Mouse (Mus musculus) lung, postnatal 0 days (tissue): ENCODE data around the gene Top3b. TPM values are rescaled to one million over a fixed set of nuclear protein-coding genes. Genes with fewer than 3 reads are reported as not detected.

Source experiments
- ATAC-seq: fragments of 200-750 bp; cut with Nextera tagmentation; 2 replicates; pipeline ENCODE4 v1.8.0; 2017; ENCODE audit warnings: moderate library complexity
- DNase-seq: peaks from one replicate; pipeline ENCODE4 v3.0.0-alpha.2; 2016; ENCODE audit warnings: low spot score
- H3K27ac ChIP-seq: fragments of 300-500 bp; sonication (generic); 2 replicates; pipeline ENCODE4 v1.5.1; 2014; ENCODE audit warnings: antibody characterized with exemption, mild to moderate bottlenecking, low read length, mixed read lengths
- H3K27me3 ChIP-seq: fragments of 300-500 bp; sonication (generic); replicated peaks from 2 replicates; pipeline ENCODE4 v1.6.1; 2014; ENCODE audit warnings: low read length, mixed read lengths; ENCODE audit not compliant: insufficient read depth
- H3K36me3 ChIP-seq: fragments of 300-500 bp; sonication (generic); 2 replicates; pipeline ENCODE4 v1.6.1; 2014; ENCODE audit warnings: low read length, mixed read lengths; ENCODE audit not compliant: insufficient read depth
- H3K4me1 ChIP-seq: fragments of 300-500 bp; sonication (generic); 2 replicates; pipeline ENCODE4 v1.6.1; 2014; ENCODE audit warnings: antibody characterized with exemption, low read depth, low read length, mixed read lengths; ENCODE audit not compliant: insufficient read depth
- H3K4me2 ChIP-seq: fragments of 300-500 bp; sonication (generic); replicated peaks from 2 replicates; pipeline ENCODE4 v1.6.1; 2014; ENCODE audit warnings: low read depth, mild to moderate bottlenecking, low read length, moderate library complexity, mixed read lengths
- H3K4me3 ChIP-seq: fragments of 300-500 bp; sonication (generic); 2 replicates; pipeline ENCODE4 v1.5.1; 2014; ENCODE audit warnings: low read depth, low read length
- H3K9ac ChIP-seq: fragments of 300-500 bp; sonication (generic); replicated peaks from 2 replicates; pipeline ENCODE4 v1.6.1; 2014; ENCODE audit warnings: low read depth, mild to moderate bottlenecking
- H3K9me3 ChIP-seq: fragments of 300-500 bp; sonication (generic); 2 replicates; pipeline ENCODE4 v1.6.1; 2016; ENCODE audit warnings: low read length, mixed read lengths
- CTCF ChIP-seq: IDR thresholded peaks from 2 replicates; pipeline ENCODE4 v1.5.1; 2016; ENCODE audit warnings: antibody characterized with exemption, mild to moderate bottlenecking
- EP300 ChIP-seq: IDR thresholded peaks from 2 replicates; pipeline ENCODE4 v1.6.1; 2016; ENCODE audit warnings: antibody characterized with exemption, mild to moderate bottlenecking, control low read depth
- WGBS: fragments of 180-500 bp; shearing (Covaris S2); extraction: QIAGEN DNeasy Blood & Tissue Kit; methylation state at CpG from one replicate; pipeline ENCODE4 v1.1.7; 2014; 5-methylcytosine and 5-hydroxymethylcytosine counted together
- polyA plus RNA-seq: library from polyadenylated mRNA; unstranded; fragments of >200 nt; fragmentation: Nextera tagmentation; extraction: Ambion mirVana; gene quantifications from 2 replicates; pipeline ENCODE4 v1.2.1, GENCODE M21; 2015

The Top3b gene
- polyA plus RNA-seq, 1 experiment from 2014 or later = 51.7 TPM

- no peak for DNase-seq
- Histone ChIP-seq H3K27ac (peak overlapping the region; percentile 63), H3K9ac (no peak overlapping the region), H3K9me3 (no peaks in the 10 kb centered on the region), H3K4me1 (no peaks in the 10 kb centered on the region), H3K4me3 (no peak overlapping the region), H3K4me2 (no peak overlapping the region), H3K36me3 (no peaks in the 10 kb centered on the region), H3K27me3 (no peaks in the 10 kb centered on the region)
- TF ChIP-seq CTCF = no peak
- TF ChIP-seq EP300 = no peak
- no peak for ATAC-seq
Measured at GRCm38 (mm10) chr16:16865217-16865616, 5.3 kb upstream of the Top3b start.

- Histone ChIP-seq H3K4me1 (no peaks in the 10 kb centered on the region), H3K9me3 (no peaks in the 10 kb centered on the region), H3K4me3 (no peak overlapping the region), H3K36me3 (no peaks in the 10 kb centered on the region), H3K27me3 (no peaks in the 10 kb centered on the region), H3K27ac (peak overlapping the region; percentile 63), H3K9ac (no peak overlapping the region), H3K4me2 (no peak overlapping the region)
- WGBS = 23% methylated on average over 4 of the region's 5 CpGs
- no peak for TF ChIP-seq CTCF
- TF ChIP-seq EP300 = peak; percentile 49; the same call in 1 of the 2 replicates
- ATAC-seq = peak; percentile 58
- peak; percentile 71 for DNase-seq
Measured at GRCm38 (mm10) chr16:16865696-16866561, 4.6 kb upstream of the Top3b start.

- H3K4me3 ChIP-seq = peak overlapping the region; percentile 70
- DNase-seq = no peak
- no peak overlapping the region for H3K9ac ChIP-seq
- peaks cover 8% of the 10 kb centered on the region; the same call in 1 of the 2 replicates for H3K4me1 ChIP-seq
- peak overlapping the region; percentile 70 for H3K4me2 ChIP-seq
- H3K27me3 ChIP-seq = no peaks in the 10 kb centered on the region
- H3K9me3 ChIP-seq = no peaks in the 10 kb centered on the region
- peak; percentile 2; the same call in 1 of the 2 replicates for ATAC-seq
- TF ChIP-seq EP300 (0 out of 2 replicates have a peak, but pooled peaks have one; percentile 8), CTCF (no peak)
- no peaks in the 10 kb centered on the region for H3K36me3 ChIP-seq
- WGBS = 34% methylated on average over 7 of the region's 7 CpGs
- peak overlapping the region; percentile 95; the same call in 1 of the 2 replicates for H3K27ac ChIP-seq
Measured at GRCm38 (mm10) chr16:16870241-16870616, 307 bp upstream of the Top3b start.

GRCm38 (mm10) chr16:16879025-16879424 lies 8.5 kb downstream of the Top3b start:
- Histone ChIP-seq H3K4me1 (no peaks in the 10 kb centered on the region), H3K9ac (no peak overlapping the region), H3K9me3 (no peaks in the 10 kb centered on the region), H3K4me3 (no peak overlapping the region), H3K27ac (no peak overlapping the region), H3K4me2 (no peak overlapping the region), H3K36me3 (peaks cover 62% of the 10 kb centered on the region), H3K27me3 (no peaks in the 10 kb centered on the region)
- ATAC-seq (no peak), DNase-seq (no peak)
- 89% methylated on average over 5 of the region's 5 CpGs for WGBS
- TF ChIP-seq EP300 (no peak), CTCF (no peak)

GRCm38 (mm10) chr16:16888341-16888740 lies 17.8 kb downstream of the Top3b start:
- no peaks in the 10 kb centered on the region for H3K4me1 ChIP-seq
- H3K9me3 ChIP-seq = no peaks in the 10 kb centered on the region
- H3K36me3 ChIP-seq = peaks cover 66% of the 10 kb centered on the region
- DNase-seq = no peak
- TF ChIP-seq EP300 = no peak
- no peak for TF ChIP-seq CTCF
- H3K9ac ChIP-seq = no peak overlapping the region
- no peak for ATAC-seq
- no peaks in the 10 kb centered on the region for H3K27me3 ChIP-seq
- 91% methylated on average over 1 of the region's 1 CpGs for WGBS
- no peak overlapping the region for H3K27ac ChIP-seq
- H3K4me3 ChIP-seq = no peak overlapping the region
- no peak overlapping the region for H3K4me2 ChIP-seq

GRCm38 (mm10) chr16:16892366-16892765 lies 21.8 kb downstream of the Top3b start:
- WGBS = 95% methylated on average over 7 of the region's 7 CpGs
- no peak overlapping the region for H3K9ac ChIP-seq
- ATAC-seq (no peak), DNase-seq (no peak)
- H3K36me3 ChIP-seq = peaks cover 37% of the 10 kb centered on the region
- H3K4me1 ChIP-seq = peaks cover 9% of the 10 kb centered on the region
- TF ChIP-seq CTCF (no peak), EP300 (no peak)
- H3K4me2 ChIP-seq = no peak overlapping the region
- H3K27ac ChIP-seq = no peak overlapping the region
- no peak overlapping the region for H3K4me3 ChIP-seq
- no peaks in the 10 kb centered on the region for H3K27me3 ChIP-seq
- H3K9me3 ChIP-seq = no peaks in the 10 kb centered on the region
